Mouse (Mus musculus): ENCODE measurements at regions not wholly inside any gene's neighbourhood (a gene's known extent, or its start where the extent isn't known, plus 50 kb on each side); places are given as distances from the start of the nearest gene placed in this dataset.
"Not testable (repeated sequence)": the region's sequence is repeated elsewhere in the genome, so short reads cannot be mapped to it uniquely, and the experiment has no call there.

DNA sequence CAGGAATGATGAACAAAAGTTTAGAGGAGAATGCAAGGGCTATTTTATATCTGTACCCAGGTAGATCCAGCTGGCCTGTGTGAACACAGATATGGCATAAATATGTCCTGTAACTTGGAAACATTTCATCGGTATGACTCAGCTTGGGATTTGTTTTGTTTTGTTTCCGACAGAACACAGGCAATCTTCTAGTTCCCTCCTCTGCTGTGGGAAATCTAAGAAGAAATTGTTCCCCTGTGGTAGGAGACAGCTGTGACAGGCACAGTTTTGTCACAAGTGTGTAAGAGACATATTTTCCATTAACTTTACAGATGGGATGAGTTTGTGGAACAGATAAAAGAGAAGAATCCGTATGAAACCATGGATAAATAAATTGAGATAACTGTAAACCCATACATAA is 687.0 kb downstream of the Tpm3-rs7 start:
- ATAC-seq (ENCODE audit: low TSS enrichment), result peak; percentile 56

DNA sequence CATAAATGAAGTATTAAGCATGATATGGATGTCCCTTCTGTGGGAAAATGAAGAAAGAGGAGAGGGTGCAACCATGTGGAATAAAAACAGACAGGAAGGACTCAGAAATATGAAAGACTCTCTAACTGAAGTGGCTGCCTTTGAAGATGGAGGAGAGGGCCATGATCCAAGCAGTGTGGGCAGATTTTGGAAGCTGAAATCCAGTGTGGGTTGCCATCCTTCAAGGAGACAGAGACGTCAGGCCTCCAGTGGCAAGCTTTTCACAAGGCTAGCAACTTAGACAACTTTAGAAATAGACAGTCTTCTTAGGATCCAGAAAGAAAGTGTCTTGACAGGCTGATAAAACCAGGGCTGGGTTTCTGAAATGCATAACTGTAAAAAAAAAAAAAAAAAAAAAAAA is 688.0 kb downstream of the Tpm3-rs7 start:
- peak; percentile 98 for ATAC-seq (ENCODE audit: low TSS enrichment)

DNA sequence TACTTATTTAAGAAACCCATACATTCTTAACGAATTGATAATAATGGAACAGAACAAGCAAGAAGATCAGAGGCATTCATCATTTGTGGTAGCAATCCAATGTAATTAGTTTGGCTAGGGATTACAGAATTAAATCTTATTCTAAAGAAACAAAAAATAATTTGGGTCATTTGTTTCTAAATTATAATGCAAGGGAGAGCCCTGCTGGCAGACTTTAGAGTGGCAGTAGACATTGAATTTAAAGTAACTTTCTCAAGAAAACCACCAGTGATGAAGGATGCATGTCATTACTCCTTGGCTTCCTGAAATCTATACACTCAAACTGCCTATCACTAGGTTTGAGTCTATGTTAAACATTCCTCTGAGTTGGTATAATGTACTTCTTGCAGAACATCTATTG is 722.7 kb downstream of the Tpm3-rs7 start:
- ATAC-seq (ENCODE audit: low TSS enrichment), result peak; percentile 34; the same call in 1 of the 2 replicates

DNA sequence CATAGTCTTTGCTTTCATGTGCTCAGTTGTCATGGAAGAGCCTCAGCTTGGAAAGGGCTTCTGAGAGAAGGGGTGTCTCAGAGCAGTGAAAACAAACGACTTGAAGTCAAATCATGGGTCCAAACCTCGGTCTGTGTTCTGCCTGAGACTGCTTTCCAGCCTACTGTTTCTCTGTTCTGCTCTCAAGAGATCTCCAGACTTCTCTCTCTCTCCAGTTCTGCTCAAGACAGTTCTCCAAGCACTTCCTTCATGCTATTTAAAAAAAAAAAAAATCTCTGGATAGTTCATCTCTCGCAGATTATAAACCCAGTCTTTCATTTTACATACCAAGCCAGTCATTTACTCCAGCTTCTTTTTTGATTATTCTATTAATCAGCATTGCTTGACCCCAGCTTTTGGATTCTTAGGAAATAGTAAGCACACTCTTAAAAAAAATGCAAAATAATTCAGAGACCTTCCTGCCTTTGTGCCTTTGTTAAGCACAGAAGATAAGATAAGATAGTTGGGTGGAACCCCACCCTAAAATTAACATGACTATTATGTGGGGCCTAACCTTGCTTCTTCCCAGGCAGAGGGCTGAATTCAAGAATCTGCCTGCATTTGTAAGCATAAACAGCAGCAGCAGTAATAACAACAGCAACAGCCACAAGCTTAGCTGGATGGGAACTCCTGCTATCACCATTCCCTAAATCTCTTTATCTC is 724.4 kb downstream of the Tpm3-rs7 start:
- no peak for ATAC-seq (ENCODE audit: low TSS enrichment)

DNA sequence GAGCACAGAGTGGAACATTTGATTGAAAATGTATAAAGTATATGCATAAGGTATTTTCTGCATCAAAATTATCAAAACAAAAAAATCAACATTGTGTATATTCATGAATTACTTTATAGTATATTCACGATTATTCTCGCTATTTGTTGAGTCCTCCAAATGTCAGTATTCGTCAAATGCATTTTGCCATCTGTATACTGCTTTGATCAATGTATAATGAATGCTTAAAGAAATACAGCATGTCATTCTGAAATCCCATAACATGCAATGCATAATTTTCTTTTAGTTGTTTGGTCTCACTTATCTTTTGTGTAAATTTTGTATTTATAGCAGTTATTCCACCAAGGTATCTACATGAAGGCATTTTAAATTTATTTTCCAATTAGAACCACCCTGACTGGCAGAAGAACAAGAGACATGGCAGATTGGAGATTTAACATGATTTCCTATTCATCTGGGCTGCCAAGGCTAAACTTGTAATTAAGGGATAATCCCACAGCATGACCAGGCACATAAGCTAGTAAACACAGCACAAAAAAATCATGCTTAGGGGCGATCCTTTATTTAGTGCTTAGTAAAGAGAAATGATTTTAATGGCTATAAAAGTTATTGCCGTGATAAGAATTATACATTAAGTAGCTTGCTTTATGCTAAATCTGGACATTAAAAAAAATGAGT is 739.3 kb downstream of the Tpm3-rs7 start:
- ATAC-seq (ENCODE audit: low TSS enrichment), result no peak

DNA sequence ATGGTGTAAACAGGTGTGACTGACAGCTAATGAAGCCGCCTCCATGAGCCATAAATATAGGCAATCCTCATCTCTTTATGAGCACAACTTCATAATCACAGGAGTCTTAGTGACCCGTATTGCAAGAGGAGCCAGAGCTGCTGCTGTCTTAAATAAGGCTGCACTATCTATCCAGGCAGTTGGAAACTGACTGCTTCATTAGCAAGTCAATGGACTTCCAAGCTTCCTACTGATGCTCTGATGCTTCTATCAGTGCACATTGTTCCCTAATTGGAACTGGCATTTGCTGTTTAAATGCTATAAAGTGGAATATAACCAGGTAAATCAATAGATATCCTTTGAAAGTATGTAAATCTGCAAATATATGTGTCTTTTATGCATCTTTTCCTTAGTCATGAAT is 746.9 kb downstream of the Tpm3-rs7 start:
- ATAC-seq (ENCODE audit: low TSS enrichment), result no peak

DNA sequence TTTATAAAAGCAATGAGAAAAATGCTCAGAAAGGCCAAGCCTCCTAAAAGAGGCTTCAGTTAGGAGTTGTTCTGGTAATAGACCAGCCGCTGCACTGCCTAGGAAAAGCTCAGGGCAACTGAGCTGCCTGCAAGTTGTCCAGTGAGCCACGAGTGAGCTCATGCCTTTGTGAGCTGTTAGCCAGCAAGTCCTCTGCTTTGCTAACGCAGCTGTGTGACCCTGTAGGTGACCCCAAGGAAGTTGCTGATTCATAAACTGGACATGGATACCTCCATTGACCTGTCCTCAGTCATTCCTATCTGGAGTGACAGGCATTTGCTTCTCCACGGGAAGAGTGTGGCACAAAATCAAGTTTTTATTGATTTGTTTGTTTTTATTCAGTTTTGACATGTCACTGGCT is 748.2 kb downstream of the Tpm3-rs7 start:
- ATAC-seq (ENCODE audit: low TSS enrichment), result no peak

DNA sequence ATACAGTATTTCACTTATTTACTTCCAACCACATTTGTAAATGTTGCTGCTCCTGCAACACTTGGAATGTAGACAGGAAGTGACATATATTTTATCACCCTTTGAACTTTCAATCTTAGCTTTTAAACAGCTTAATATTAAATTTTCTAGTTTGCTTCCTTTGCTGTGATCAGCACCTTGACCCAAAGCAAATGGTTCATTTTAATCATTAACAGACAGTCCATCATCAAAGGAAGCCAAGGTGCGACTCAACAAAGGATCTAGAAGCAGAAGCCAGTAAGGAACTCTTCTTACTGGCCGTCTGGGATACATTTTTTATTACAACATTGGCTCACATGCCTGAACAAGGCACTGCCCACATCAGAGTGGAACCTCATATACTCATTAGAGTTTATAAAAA is 758.8 kb downstream of the Tpm3-rs7 start:
- no peak for ATAC-seq (ENCODE audit: low TSS enrichment)

DNA sequence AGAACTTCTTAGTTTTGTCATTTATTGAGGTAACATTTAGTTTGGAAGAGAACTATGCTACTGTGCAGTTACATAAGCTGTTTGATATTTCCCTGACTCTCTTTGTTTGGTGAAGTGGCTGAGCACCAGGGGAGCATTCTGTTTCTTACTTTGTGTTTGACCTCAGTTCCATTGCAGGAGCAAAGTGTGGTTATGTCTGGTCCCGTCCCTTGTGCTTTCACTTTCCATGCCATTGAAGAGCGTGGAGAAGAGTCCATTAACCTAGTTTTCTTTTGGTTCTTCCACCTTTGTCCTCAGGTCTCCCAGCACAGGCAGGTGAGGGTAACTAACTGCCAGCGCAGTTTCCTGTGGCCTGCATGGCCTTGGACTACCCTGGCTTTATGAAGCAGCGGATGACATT is 759.6 kb downstream of the Tpm3-rs7 start:
- ATAC-seq (ENCODE audit: low TSS enrichment), result no peak

DNA sequence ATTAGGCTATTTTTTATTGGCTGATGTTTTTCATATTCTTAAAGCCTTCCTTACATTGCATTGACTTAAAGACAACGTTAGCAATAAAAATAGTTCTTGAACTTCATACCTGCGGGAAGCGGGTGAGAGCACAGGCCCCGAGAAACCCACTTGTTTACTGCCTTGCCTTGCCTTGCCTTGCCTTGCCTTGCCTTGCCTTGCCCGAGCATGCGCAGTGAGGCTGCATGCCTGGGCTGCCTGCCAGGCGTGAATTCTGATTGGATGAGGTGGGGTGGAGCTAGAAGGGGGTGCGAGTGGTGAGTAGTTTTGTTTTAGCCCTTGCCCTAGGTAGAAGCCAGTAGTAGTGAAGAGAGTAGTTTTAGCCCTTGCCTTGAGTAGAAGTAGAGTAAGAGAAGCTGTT is 792.4 kb downstream of the Tpm3-rs7 start:
- ATAC-seq (ENCODE audit: low TSS enrichment), result no peak

DNA sequence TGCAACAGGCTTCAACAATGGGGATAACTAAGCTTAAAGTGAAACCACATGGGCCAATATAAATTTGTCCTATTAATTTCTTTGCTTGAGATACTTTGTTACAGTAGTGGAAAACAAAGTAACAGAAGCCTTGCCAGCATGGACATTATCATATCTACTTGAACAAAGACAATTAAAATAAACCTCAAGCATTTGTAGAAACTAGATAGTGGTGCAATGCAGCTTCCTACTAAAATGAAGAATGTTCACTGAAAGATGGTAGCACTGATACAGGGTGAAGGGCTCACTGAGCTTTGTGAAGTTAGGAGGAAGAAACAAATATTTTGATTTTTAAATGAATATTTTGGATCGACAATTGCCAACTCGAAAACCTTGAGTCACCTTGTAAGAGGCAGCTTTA is 814.1 kb downstream of the Tpm3-rs7 start:
- ATAC-seq (ENCODE audit: low TSS enrichment), result no peak

DNA sequence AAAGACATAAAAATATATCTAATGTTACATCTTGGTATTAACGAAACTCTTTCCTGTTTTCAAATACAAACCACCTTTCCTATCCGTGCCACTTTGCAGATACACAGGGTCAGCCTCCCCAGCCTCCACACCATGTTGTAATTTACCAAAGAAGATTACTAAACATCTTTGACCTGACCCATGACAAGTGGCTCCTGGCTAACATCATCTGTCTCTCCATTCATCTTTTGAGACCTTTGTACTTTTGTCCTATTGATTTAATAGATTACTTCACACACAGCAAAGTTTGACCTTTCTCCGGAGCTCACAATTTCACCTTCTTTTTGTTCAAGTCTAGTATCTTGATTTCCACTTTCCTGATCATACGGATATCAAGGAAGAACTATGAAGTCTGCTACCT is 851.6 kb downstream of the Tpm3-rs7 start:
- no peak for ATAC-seq (ENCODE audit: low TSS enrichment)

DNA sequence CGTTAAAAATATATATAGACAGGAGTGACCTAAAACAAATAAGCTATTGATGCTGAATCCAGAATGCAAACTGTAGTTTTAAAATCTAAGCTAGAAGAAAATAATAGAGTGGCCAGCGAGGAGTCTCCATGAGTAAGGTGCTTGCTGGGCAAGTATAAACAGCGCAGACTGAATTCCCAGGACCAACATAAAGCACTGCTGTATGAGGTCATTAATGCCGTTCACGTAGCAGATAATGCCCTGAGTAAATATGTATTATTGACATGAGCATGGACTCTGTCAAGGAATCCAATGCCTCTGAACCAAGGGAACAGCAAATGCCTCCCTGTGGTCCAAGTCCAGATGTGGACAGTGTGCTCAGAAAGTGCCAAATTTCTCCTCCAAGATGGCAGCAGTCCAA is 876.4 kb upstream of the Gpc5 start:
- ATAC-seq (ENCODE audit: low TSS enrichment), result no peak

DNA sequence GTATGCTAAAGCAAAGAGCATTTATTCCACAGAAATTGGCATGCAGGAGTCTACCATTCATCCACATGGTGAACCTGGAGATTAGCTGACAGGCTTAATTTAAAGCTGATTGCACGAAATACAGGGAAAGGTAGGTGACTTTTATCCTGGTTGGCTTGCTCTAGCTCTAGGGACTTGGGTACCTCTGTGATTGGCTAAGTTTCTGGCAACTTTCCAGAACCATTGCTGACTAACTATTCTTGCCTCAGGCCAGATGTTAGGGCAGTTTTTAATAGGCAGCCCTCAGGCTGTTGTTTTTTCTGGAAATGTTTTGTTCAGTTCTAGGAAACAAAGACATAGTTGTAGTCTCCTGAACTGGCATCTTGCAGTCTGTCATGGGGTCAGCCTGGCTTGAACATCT is 871.1 kb upstream of the Gpc5 start:
- ATAC-seq (ENCODE audit: low TSS enrichment), result no peak

DNA sequence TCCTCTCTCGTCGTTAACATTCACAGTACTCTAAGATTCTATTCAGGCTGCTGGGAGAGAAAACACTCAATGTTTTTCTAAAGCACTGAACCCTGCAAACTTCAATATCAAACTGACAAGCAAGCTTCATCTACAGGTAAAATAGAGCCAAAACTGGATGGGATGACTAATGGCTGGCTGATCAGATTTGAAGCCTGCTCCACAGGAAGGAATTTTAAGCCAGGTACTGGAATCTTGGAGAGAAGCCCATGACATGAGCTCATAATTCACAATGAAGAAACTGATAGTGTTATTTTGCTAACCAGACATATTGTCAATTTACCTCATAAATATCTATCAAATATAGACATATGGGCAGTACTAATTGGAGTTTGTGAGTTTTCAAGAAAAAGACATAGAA is 861.3 kb upstream of the Gpc5 start:
- no peak for ATAC-seq (ENCODE audit: low TSS enrichment)

DNA sequence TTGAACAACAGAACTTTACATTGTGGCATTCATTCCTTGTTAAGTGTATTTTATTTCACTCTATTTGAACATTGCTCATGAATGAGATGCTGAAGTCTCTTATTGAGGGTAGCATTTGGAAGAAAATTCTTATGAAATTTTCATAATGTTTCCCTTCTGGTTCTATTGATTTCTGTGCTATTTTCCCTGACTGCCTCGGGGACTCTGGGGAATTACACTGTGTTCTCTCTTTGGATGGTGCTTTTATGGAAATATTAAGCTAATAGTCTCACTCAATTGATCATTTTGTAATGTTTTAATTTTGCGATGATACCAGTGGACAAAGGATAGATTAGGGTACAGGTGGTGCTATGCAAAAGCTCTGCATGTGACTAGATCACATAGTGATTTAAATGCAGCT is 837.0 kb upstream of the Gpc5 start:
- ATAC-seq (ENCODE audit: low TSS enrichment), result no peak

DNA sequence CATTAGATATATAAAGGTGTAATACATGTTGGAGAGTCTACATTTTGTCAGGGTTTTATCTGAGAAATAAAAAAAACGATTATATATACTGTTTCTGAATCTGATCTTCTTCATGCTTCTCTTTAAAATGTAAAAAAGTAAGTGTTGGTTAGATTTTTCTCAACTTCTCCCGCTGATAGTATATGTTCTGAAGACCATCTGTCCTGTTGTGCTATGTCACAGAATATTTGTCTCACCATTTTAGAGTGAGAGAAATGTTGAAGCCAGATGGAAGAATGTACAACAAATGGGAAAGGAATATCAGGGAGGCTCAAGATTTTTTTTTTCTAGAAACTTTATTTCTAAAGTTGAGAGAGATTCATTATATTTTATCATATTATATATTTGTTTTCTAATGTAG is 830.4 kb upstream of the Gpc5 start:
- ATAC-seq (ENCODE audit: low TSS enrichment), result peak; percentile 93

DNA sequence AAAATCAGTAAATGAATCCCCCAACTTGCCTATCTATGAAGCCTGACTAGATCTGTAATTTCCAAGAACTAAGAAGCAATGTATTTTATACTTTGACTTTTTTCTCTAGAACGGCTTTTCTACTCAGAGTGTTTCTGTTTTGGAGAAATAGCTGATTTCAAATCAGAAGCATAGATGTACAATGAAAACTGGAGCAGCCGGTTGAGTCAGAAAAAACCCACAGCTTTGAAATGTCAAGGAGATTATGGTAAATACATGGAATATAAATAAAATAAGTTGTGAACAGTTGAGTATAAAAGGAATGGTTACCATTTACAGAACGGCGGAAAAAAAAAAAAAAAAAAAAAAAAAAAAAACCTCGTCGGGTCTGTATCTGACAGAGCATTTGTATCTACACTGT is 791.4 kb upstream of the Gpc5 start:
- peak; percentile 95 for ATAC-seq (ENCODE audit: low TSS enrichment)

DNA sequence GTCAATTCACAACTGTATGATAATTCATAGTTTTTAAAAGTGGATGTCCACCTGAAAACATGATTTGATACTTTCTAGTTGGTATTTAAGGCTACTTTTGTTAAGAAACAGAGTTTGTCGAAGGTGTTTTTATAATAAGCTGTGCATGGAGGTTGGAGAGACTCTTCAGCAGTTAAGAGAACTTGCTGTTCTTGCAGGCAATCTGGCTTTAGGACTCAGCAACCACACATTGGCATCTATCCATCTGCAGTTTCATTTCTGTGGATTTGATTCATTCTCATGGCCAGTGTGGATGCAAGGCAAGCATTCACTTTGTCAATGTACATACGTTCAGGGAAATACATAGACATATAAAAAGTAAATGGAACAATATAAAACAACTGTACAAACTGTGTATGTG is 784.5 kb upstream of the Gpc5 start:
- ATAC-seq (ENCODE audit: low TSS enrichment), result peak; percentile 89

DNA sequence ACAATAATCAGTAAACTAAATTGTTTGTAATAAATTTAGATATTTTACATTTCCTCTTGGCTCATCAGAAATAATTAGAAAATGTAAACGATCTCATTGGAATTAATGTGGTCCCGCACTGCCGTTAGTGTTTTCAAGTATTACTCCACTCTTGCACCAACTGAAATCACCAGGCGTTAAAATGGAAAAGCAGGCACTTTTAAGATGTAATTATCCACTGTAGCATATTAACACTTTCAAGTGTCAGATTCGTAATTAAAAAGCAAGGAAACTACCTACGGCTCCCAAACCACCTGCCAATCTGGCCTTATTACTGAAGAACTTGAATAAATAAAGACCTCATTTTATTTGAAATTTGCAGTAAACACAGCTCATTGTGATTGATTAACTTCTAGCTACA is 759.4 kb upstream of the Gpc5 start:
- ATAC-seq (ENCODE audit: low TSS enrichment), result no peak

DNA sequence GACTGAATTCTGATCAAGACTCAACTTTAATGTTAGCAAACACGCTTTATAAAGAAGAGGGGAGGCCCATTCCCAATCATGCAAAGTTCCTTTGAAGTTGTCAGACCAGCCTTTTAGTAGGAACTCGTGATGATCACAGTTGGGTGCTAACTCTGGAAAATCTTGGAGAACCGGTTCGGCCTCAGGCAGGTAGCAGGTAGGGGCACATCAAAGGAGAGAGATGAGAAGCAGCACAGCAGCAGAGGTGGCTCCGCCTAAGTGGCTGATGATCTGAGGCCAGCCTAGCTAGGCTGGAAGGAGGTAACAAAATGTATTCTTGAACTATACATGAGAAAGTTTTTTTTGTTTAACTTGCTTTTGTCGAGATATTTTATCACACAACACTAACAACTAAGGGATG is 742.7 kb upstream of the Gpc5 start:
- ATAC-seq (ENCODE audit: low TSS enrichment), result no peak

DNA sequence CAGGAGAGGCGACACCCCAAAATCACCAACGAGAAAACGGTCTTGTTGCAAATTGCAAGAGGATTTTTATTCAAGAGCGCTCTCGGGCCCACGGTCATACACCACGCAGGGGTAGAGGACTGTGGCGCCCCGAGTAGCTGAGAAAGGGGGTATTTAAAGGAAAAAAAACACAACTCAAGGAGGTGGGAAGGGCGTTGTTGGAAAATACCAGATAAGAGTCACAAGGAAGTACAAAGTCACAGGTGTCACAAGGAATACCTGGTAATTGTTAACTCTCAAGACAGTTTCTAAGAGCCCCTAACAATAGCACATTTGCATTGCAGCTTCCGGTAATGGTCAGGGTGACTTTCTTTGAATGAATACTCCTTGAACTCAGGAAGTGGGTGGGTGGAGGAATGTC is 742.2 kb upstream of the Gpc5 start:
- ATAC-seq (ENCODE audit: low TSS enrichment), result not testable (repeated sequence)

DNA sequence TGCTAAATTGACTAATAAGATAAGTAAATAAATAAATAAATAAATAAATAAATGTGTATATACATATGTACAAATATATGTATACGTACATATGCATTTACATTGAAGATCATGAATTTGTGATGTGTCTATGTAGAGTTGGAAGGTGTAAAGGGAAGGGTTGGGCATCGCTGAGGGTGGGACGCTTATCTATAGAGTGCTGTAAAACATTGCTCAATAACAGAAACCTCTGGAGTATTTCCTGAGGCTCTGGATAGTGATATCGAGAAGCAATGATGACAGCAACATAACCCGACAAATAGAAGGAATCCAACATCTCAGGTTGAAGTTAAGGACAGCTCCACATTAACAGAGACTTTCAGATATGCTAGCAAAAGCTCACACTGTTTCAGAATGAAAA is 739.7 kb upstream of the Gpc5 start:
- ATAC-seq (ENCODE audit: low TSS enrichment), result no peak

DNA sequence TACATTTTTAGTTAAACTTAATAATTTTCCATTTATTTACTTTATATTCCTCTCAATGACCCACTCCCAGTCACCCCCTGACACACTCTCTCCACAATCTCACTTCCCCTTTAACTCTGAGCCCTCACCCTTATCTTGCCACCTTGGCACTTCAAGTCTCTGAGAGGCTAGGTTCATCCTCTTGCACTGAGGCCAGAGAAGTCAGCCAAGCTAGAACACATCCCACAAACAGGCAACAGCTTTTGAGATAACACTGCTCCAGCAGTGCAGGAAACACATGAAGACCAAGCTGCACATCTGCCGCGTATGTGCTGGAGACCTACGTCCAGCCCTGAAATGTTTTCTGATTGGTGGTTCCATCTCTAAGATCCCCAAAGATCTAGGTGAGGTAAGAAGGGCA is 717.2 kb upstream of the Gpc5 start:
- no peak for ATAC-seq (ENCODE audit: low TSS enrichment)
